Mouse (Mus musculus) thymus, postnatal 4 days (tissue): ENCODE measurements at regions not wholly inside any gene's neighbourhood (a gene's known extent, or its start where the extent isn't known, plus 50 kb on each side); places are given as distances from the start of the nearest gene placed in this dataset.

Experiments used
- DNase-seq: peaks from one replicate; pipeline ENCODE4 v3.0.0; 2021

DNA sequence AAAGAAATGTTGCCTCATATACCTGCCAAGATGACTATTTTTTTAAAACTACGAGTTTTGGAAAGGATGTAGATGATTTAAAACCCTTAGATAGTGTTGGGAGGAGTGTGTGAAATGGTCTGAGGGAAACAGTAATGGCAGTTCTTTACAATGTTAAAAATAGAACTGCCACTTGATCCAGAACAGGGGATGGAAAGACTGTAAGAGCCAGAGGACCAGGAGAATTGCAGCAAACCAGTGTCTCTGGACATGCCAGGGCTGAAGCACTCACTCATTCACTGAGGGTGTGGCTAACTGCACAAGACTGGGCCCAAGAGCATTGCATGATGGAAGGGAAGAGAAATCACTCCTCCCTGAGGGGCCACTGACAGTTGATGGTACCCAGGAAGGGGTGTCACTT, 53.9 kb upstream of the Rasgef1b start:
- DNase-seq, result no peak

DNA sequence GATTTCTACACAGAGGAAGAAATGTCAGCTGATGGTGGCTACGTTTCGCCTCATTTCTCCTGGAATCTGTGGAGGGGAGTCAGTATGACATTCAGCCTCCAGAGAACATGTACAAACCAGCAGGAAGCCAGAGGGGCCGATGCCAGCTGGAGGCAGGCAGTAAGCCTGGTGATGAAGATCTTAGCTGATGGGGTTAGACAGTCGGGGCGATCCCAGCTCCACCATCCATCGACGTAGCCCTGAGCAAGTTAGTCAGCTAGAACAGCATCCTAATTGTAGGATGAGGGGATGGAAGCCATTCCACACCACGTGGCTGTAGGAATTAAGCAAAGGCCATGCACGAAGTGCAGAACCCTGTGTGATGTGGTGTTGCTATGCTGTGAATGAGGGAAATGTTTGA, 57.0 kb upstream of the Rasgef1b start:
- no peak for DNase-seq

DNA sequence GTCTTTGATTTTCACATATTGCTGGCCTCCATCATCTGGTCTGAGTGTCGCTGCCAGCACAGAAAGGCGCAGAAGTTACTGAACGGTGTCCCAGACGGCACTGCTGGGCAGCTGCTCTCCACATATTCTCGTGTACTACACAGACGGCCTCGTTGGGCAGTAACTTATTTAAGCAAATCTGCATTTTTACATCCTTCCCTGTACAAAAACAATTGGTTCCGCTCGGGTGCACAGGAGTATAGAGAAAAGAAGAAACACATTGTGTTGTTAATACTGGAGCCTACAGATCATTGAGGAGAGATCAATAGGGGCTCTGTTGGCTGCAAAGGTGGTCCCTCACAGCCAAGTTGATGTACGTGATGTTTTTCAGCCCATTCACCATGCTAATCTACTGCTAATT, 58.4 kb upstream of the Rasgef1b start:
- no peak for DNase-seq

DNA sequence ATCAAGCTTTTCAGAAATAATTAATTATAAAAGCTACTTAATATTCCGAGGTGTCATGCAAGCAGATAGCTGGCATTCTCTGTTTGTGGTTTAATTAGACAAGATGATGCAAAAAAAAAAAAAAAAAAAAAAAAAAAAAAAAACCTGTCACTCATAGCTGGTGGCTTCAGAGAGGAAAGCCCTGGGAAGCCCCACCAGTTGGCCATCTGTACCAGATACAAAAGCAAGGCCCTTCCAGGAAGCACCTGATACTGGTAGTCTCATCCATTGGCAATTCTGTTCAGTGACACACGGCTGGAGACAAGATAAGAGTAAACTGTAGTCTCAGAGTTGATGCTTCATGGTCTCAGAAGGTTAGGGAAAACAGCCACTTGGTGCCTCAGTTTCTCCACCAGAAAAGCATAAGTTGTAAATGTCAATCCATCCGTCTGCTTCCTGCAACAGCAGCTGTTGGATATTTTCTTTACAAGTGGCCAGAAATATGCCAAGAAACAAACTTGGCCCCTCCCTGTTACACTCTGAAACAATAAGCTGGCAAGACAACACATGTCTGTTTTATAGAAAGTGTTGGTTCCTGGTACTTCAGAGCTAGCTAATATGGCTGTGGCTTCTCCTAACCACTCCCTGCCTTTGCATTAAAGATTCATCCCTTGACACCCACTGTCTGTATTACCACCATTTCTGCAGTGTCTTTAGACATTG, 59.0 kb upstream of the Rasgef1b start:
- no peak for DNase-seq

DNA sequence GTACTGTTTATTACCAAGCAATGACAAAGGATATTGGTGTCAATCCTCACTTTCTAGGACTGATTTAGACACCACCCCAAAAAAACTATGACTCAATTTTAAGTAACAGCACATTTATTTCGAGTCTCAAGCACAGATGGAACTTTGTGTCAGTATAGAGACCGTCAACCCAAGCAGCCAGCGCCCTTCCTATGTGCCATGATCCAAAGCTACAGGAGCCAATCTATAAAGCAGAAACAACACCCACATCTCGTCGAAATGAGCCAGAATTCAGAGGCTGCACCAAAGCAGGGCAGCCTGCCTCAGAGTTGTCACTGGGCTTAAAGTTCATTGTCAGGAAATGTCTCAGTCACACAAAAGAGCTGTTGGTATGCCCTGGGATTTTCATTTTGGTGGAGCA, 61.9 kb upstream of the Rasgef1b start:
- no peak for DNase-seq

DNA sequence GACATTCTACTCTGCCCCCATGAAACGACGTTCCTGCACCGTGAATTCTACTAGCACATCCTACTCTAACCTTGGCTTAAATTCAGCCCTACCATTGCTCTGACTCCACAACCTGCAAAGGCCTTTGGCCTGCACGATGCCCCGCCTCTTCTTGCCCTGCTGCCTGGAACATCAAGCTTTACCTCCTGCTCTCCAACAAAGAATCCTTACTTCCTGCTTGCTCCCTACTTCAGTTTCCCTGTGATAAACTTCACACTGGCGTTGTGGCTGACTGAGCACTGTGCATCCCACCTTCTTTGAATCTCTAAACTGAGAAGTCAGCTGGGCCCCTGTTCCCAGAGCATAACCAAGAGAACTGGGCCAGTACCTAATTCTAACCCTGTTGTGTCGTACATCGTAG, 71.7 kb upstream of the Rasgef1b start:
- no peak for DNase-seq

DNA sequence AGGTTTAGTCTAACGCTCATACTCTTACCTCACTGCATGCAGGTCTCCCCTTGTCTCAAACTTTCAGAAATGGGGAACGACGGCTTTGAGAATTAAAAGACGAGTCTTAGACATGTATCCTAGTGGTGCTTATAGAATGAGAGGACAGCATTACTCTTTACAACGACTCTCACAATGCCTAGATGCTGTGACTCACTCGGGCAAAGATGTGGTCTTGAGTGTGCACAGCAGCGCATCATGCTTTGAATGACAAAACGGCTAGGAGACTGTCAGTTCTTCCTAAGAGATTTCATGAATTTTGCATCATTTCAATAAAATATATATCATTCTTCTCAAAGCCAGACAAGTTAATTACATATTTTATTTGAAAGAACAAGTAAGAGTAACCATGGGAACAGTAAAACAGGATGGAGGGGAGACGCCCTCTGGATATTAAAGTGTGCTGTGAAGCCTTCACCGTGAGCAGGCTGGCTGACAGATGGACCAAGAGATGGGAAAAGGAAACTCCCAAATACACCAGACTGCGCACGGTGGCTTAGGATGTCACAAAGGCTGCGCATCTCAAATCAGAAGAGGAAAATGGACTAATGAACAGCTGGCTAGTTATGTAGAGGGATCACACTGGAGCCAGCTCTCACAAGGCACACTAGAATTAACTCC, 73.1 kb upstream of the Rasgef1b start:
- DNase-seq, result no peak

DNA sequence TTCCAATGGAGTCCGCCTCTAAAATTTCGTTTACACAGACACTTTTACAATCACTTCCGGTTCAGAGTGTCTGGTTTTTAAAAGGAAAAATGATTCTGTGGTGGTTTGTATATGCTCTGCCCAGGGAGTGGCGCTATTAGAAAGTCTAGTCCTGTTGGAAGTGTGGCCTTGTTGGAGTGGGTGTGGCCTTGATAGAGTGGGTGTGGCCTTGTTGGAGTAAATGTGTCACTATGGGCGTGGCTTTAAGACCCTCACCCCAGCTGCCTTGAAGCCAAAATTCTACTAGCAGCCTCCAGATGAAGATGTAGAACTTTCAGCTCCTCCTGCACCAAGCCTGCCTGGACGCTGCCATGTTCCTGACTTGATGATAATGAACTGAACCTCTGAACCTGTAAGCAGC, 79.2 kb upstream of the Vamp9 start:
- DNase-seq, result no peak

DNA sequence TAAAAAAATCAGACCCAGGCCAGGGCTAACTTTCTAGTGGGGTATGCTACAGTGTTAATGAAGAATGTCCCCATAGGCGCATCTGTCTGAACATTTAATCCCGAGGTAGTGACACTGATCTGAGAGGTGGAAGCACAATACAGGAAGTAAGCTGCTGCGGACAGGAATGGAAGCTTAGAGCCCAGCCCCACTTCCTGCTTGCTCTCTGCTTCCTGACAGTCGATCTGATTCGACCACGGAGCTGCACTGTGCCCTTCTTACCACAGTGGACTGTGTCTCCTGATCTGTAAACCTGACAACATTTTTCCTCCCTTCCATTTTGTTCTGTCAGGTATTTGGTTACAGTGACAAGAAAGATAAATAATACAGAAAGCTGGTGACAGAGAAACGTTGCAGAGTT, 77.5 kb upstream of the Vamp9 start:
- peak; percentile 36 for DNase-seq

DNA sequence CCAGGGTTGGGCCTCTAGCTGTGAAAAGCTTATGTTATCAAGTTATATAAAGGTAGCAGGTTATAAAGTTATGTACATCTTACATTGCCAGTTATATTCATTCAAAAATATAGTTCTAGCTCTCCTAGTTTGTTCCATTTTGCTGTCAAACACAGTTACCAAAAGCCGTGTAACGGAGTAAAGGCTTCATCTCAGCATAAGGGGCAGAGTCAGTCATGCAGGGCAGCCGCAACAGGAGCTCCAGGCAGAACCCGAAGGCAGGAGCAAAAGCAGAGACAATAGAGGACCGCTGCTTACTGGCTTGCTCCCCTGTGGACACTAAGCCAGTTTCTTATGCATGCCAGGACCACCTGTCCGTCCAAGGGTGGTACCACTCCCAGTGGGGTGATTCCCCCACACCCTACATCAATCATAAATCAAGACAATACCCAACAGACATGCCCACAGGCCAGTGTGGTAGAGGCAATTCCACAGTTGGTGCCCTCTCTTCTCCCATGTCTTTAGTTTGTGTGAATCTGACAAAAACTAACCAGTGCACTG, 67.7 kb upstream of the Vamp9 start:
- DNase-seq, result no peak

DNA sequence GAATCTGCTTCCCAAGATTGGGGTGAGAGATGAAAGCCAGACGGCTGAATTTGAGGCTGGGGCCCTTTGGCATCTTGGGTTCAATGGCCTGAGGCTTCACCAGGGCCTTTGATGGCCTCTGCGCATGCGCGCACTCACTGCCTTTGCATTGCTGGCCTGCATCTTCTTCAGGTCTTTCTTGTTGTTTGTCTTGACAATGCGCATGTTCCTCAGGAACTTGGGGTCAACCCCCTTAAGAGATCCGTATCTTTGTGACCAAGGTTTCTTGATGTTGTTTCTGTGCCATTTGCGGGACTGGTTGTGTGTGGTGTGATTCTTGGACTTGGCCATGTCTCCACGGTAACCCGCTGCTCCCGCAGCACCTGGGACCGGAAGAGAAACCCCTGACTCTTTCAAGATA, 66.4 kb upstream of the Vamp9 start:
- DNase-seq, result no peak

DNA sequence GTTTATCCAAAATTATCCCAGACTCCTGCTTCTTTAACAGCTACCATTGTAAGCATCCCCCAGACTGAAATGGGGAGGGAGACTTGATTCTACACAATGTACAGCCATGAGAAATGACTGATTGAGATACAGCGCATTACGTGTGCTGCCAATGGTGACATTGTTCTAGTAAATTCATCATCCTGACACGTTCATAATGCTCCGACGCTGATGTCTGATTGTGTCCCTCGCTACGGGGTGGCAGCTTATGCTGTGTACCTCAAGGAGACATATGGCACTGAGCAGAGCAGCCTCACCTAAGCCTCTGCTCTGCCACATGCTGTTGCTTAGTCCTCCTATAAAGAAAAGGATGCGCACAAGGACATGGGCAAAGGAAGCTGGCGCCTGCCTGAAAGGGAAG, 65.2 kb upstream of the Vamp9 start:
- no peak for DNase-seq

DNA sequence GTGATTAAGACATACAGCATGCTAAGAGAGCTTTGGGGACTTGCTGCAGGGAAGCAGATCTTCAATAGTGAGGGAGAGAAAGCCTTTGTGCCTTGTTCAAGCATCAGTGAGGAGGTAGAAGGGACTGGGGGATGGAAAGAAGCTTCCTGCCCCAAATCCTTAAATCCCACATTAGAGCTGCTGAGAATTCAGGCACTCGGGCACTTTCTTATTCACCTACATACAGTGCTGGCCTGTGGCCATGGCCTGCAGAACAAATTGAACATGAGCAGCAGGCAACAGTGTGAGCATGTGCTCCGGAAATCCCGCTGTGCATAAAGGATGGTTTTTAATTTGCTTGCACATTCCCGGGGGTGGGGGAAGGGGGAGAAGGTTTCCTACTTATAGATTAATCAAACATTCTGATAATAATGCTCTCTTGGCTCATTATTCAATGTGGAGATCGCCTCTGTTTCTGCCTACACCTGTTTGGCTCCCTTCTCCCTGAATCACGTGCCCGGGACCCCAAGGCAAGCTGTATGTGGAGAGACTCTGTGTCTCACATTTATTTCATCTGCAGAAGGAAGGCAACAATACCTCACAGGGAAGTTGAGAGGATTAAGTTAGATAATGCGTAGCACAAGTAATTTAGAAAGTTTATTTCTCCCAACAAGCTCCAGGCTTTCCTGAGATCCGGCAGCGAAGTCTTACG, 60.3 kb upstream of the Vamp9 start:
- no peak for DNase-seq

DNA sequence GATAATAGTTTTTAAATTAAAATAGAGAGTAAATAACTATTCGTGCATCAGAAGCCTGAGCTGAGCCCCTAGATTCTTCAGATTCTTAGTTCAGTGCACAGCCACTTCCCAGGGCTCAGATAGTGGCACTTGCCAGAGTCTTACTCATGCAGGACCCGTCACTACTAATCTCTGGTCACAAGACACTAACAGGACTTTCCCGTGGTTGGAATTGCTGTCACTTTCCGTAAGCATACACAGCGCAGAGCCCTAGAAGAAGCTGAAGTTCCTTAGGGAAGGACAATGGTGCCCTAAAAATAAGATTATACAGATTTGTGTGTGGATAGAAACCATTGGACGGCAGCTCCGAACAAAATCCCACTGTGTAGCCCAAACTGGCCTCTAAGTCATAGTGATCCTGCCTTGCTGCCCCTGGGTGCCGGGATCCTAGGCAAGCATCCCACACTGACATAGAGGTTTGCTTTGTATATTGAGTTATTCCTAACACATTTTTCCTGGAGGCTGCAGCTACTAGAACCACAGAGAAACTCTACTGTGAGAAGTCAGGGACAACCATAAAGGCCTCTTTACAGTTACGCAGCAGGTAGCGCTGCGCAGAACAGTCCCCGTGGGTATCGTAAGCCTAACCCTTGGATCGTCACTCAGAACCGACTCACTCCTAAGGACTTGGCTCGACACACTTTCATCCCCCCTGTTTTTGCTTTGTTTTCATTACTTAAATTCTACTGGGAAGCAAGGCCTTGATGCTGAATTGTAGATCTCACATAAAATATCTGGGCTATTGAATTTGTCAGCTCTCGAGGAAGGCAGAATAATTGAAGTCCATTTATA, 57.7 kb upstream of the Vamp9 start:
- no peak for DNase-seq

DNA sequence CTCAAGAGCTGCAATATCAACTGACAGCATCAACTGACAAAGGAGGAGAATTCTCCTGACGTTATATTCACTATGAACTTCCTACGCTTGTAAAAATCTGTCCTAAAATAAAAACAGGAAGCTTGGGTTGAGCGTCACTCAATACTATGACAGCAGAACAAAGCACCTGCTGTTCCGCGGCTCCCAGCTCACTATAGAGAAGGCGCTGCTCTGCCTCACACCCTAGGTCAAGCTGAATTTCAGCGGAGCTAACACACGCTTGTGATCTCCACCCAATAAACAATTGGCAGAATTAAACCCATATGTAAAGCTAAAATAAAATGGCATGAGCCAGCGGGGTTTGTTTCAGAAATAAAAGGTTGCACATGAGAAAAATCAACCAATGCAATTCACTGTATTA, 57.1 kb upstream of the Vamp9 start:
- DNase-seq, result no peak

DNA sequence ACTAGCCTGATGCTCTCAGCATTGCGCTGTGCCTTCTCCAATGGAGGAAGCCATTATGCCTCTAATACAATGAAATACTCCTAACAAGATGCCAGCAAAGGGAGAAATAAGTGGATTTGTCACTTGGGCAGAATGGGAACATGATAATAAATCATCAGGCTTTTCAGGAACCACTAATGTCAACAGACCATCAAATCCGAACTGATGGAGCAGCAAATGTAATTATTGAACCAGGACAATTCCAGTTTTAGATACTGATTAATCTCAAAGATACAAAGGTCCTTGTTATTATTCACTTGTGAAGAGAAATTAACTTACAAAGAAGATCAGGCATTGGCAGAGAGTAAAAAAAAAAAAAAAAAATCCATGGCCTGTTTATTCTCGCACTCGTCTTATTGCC, 53.7 kb upstream of the Vamp9 start:
- no peak for DNase-seq
